Mouse (Mus musculus): Measurements from ENCODE around the gene Obsl1.

DNA sequence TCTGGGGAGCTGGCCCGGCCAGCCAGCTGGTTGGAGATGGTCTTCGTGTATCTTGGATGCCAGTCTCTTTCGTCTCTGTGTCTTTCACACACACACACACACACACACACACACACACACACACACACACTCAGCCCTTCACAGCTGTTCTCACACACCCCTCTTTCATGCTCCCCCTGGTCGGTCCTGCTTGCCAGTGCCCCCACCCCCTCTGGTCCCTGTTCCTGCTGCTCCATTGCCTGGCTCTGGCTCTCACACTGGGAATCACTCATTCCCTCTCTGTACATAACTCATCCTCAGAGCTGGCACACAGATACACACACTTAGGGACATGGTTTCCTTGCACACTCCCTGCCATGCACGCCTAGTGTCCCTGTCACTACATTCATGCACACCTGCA, 54.4 kb downstream of the Obsl1 start:
- no peak for TF ChIP-seq CTCF (conservative IDR thresholded peaks at IDR 0.05; ENCODE audit: insufficient read depth, insufficient read length, low read depth, low read length)
- no peak for TF ChIP-seq POLR2A (IDR thresholded peaks at IDR 0.05; ENCODE audit: low read depth, low read length)
